Mouse (Mus musculus): Measurements from ENCODE around the gene Akt2. TPM values are rescaled to one million over a fixed set of nuclear protein-coding genes. Genes with fewer than 3 reads are reported as not detected.
"Not testable (repeated sequence)": the region's sequence is repeated elsewhere in the genome, so short reads cannot be mapped to it uniquely, and the experiment has no call there.

The Akt2 gene
- polyA plus RNA-seq, 1 experiment from 2014 or later, result 106 TPM

DNA sequence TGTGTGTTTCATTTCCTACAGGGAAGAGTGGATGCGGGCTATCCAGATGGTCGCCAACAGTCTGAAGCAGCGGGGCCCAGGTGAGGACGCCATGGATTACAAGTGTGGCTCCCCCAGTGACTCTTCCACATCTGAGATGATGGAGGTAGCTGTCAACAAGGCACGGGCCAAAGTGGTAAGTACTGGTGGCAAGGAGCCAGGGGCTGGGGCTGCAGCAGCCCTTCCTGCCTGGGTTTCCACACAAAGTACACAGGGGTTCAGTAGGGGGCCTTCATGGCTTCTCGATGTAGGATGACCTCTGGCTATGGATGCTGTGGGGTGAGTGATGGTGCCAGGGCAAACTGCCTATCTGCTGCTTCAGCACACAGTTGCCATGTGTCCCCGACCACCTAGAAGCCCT lies 37.5 kb downstream of the Akt2 start:
- H3K9ac ChIP-seq; H3K4me1 ChIP-seq; H3K27me3 ChIP-seq; H3K9me3 ChIP-seq (replicated peaks); H3K27ac ChIP-seq; H3K4me2 ChIP-seq; ATAC-seq (replicated peaks; ENCODE audit: low FRiP score); H3K4me3 ChIP-seq (replicated peaks): not testable (repeated sequence)
- 94% methylated on average over 7 of the region's 7 CpGs for WGBS
- peaks cover 95% of the 10 kb centered on the region for H3K36me3 ChIP-seq

DNA sequence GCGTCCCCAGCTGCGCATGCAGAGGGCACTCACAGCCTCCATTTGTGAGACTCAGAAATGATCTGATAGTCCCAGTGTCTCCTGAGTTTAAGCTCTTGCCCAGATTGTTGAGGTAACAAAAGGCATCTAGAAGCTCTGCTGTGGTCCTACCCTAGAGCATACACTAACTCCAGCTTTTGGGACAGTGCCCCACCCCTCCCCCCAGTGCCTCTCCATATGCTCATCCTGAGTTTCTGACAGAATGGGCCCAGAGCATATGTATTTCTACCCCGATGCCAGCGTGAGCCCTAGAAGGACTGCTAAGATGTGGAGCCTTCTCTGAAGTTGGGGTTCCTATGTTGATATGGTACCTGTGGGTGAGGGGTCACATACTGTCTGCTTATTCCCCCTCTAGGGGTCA lies 40.1 kb downstream of the Akt2 start:
- Histone ChIP-seq H3K4me1 (no peaks in the 10 kb centered on the region), H3K4me3 (replicated peaks) (no peak overlapping the region), H3K9me3 (replicated peaks) (no peaks in the 10 kb centered on the region), H3K27ac (no peak overlapping the region), H3K9ac (no peak overlapping the region), H3K4me2 (no peak overlapping the region), H3K36me3 (peaks cover 96% of the 10 kb centered on the region), H3K27me3 (no peaks in the 10 kb centered on the region)
- 98% methylated on average over 4 of the region's 4 CpGs for WGBS
- no peak for ATAC-seq (replicated peaks; ENCODE audit: low FRiP score)

DNA sequence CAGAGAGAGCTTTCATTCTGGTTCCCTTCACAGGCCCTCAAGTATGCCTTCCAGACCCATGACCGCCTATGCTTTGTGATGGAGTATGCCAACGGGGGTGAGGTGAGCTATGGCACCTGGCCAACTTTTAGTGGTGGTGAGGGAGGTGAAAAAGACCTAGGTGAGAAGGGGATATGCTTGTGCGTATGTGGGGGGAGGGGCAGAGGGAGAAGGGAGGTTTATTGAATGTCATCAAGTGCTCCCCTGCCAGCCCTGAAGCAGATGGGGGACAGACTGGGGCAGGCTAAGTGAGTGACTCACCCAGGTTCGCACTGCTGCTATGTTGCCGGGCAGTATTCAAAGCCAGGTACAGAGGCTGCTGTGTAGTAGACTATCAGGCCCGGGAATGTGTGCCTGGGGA lies 41.8 kb downstream of the Akt2 start:
- no peak overlapping the region for H3K4me2 ChIP-seq
- no peak overlapping the region for H3K4me3 ChIP-seq (replicated peaks)
- no peak overlapping the region for H3K27ac ChIP-seq
- no peak overlapping the region for H3K9ac ChIP-seq
- 96% methylated on average over 6 of the region's 6 CpGs for WGBS
- H3K4me1 ChIP-seq, result no peaks in the 10 kb centered on the region
- ATAC-seq (replicated peaks; ENCODE audit: low FRiP score), result no peak
- H3K36me3 ChIP-seq, result peaks cover 96% of the 10 kb centered on the region
- H3K9me3 ChIP-seq (replicated peaks), result no peaks in the 10 kb centered on the region
- no peaks in the 10 kb centered on the region for H3K27me3 ChIP-seq

DNA sequence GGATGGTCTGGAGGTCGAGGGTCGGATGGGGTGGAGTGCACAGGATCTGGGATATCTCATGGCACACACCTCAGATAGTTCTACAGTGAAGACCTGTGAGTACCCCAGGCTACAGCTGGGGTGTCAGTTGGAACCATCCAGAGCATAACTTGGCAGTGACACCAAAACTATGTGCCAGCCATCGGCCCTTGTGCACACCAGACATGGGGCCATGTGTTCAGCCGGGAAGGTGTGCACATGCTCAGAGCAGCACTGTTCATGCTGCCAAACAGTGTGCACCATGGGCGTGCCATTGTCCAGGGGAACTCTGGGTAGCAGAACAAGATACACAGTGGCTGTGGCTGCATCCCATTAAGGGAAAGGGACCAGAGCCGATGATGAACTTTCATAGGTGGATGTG lies 43.3 kb downstream of the Akt2 start:
- H3K27me3 ChIP-seq, result no peaks in the 10 kb centered on the region
- peaks cover 85% of the 10 kb centered on the region for H3K36me3 ChIP-seq

DNA sequence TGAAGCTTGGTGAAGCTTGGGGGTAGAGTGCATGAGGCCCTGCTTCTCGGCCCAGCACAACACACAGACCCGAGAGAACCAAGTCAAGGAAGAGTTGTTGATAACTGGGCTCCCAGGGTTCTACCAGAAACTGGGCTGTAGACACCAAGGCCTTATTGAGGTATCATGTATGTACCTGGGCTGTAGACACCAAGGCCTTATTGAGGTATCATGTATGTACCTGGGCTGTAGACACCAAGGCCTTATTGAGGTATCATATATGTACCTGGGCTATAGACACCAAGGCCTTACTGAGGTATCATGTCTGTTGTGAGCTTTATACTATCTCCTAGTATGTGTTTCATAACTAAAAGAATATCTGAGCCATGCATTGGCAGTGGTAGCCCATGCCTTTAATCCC lies 43.7 kb downstream of the Akt2 start:
- not testable (repeated sequence) for H3K27me3 ChIP-seq; H3K4me2 ChIP-seq; H3K27ac ChIP-seq; ATAC-seq (replicated peaks; ENCODE audit: low FRiP score); H3K9ac ChIP-seq; H3K4me3 ChIP-seq (replicated peaks); H3K4me1 ChIP-seq; H3K9me3 ChIP-seq (replicated peaks)
- WGBS, result 98% methylated on average over 2 of the region's 2 CpGs
- peaks cover 85% of the 10 kb centered on the region for H3K36me3 ChIP-seq

More for the DNA sequence above, 43.3 kb downstream of the Akt2 start:
- 97% methylated on average over 6 of the region's 6 CpGs for WGBS
- Histone ChIP-seq H3K4me1 (no peaks in the 10 kb centered on the region), H3K4me2 (no peak overlapping the region), H3K9me3 (replicated peaks) (no peaks in the 10 kb centered on the region), H3K9ac (no peak overlapping the region), H3K4me3 (replicated peaks) (no peak overlapping the region), H3K27ac (no peak overlapping the region)
- no peak for ATAC-seq (replicated peaks; ENCODE audit: low FRiP score)

DNA sequence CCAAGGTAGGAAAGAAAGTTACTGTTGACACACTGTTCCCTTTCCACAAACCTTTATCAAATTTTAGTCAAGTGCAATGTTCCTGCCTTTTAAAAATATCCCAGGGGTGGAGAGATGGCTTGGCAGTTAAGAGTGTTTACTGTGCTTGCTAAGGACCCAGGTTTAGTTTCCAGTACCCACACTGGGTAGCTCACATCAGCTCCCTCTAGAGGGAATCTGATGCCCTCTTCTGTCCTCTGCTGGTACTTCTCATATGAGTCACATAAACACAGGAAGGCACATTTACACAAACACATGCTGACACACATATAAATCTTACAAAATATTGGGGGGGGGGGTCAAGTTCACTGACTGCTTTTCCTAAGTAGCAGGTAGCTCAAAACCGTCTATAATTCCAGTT lies 53.1 kb downstream of the Akt2 start:
- 55% methylated on average over 1 of the region's 1 CpGs for WGBS
- Histone ChIP-seq H3K27ac (no peak overlapping the region), H3K4me3 (replicated peaks) (no peak overlapping the region), H3K27me3 (no peaks in the 10 kb centered on the region), H3K4me1 (no peaks in the 10 kb centered on the region), H3K36me3 (0 out of 2 replicates have a peak, but pooled peaks cover 7% of the 10 kb centered on the region), H3K9ac (no peak overlapping the region), H3K4me2 (no peak overlapping the region), H3K9me3 (replicated peaks) (no peaks in the 10 kb centered on the region)
- ATAC-seq (replicated peaks; ENCODE audit: low FRiP score), result no peak

DNA sequence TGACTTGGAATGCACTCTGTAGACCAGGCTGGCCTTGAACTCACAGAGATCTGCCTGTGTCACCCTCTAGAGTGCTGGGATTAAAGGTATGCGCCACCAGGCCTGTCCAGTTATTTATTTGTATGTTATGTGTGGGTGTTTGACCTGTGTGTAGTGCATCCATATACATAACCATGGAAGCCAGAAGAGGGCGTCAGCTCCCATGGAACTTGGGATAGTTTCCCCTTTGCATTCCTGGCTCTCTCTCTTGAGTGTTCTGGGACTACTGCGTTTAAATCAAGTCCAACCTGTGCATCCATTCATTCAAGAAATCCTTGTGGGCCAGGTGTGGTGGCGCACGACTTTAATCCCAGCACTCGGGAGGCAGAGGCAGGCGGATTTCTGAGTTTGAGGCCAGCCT lies 55.2 kb downstream of the Akt2 start:
- no peak overlapping the region for H3K9ac ChIP-seq
- H3K4me1 ChIP-seq, result peaks cover 6% of the 10 kb centered on the region; the same call in 1 of the 2 replicates
- WGBS, result 86% methylated on average over 7 of the region's 7 CpGs
- H3K36me3 ChIP-seq, result no peaks in the 10 kb centered on the region
- H3K9me3 ChIP-seq (replicated peaks), result no peaks in the 10 kb centered on the region
- H3K27ac ChIP-seq, result no peak overlapping the region
- H3K27me3 ChIP-seq, result peaks cover 2% of the 10 kb centered on the region; the same call in 1 of the 2 replicates
- H3K4me3 ChIP-seq (replicated peaks), result no peak overlapping the region
- no peak for ATAC-seq (replicated peaks; ENCODE audit: low FRiP score)
- no peak overlapping the region for H3K4me2 ChIP-seq

DNA sequence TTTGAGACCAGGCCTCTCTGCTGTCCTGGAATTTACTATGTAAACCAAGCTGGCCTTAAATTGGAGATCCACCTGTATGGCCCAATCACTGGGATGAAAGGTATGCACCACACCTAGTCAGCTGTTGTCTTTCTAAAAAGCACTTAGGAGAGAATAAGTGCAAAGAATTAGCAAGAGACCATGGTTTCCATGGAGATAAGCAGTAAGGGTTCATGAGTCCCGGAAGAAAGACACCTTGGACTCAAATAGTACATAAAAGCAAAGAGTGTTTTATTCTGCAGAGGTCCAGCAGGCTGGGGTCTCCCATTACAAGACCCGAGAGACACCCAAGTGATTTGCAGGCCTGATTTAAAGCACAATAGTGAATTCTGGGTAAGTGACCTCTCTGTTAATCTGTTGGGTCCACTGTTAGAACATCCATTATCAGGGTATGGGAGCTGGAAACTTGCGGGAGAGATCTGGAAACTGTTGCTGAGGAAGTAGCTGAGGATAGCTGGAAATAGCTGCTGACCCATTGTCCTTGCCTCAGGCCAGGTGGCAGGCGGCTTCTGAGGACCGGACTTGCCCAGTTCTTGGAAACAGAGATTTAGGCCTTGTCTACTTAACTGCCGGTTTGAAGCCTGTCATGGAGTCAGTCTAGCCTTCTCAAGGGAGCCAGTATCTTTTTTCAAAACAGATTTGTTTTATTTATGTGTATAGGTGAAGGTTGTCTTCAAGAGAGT lies 56.1 kb downstream of the Akt2 start:
- no peaks in the 10 kb centered on the region for H3K9me3 ChIP-seq (replicated peaks)
- H3K4me1 ChIP-seq, result peaks cover 6% of the 10 kb centered on the region; the same call in 1 of the 2 replicates
- no peak overlapping the region for H3K9ac ChIP-seq
- ATAC-seq (replicated peaks; ENCODE audit: low FRiP score), result no peak
- no peaks in the 10 kb centered on the region for H3K36me3 ChIP-seq
- H3K27me3 ChIP-seq, result peaks cover 10% of the 10 kb centered on the region
- WGBS, result 75% methylated on average over 6 of the region's 6 CpGs
- no peak overlapping the region for H3K27ac ChIP-seq
- H3K4me3 ChIP-seq (replicated peaks), result no peak overlapping the region
- no peak overlapping the region for H3K4me2 ChIP-seq

DNA sequence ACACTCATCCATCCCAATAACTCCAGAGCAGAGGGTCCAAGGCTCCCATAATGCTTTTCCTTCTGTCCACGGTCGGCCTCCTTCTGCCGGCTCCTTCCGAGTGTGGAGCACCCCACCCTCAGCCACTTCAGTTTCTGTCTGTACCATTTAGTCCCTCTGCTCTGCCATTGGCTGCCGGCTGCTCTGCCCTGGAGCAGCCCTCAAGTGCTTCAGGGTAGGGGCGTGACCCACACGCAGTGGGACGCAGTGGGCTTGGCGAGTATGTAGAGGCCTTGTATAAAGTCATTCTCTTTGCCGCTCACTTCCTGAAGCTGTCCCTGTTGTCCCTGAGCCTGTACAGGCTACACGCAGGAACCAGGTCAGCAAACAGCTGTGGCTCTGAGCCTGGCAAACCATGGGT lies 58.4 kb downstream of the Akt2 start:
- no peak for ATAC-seq (replicated peaks; ENCODE audit: low FRiP score)
- Histone ChIP-seq H3K27me3 (peaks cover 33% of the 10 kb centered on the region), H3K36me3 (no peaks in the 10 kb centered on the region), H3K4me3 (replicated peaks) (no peak overlapping the region), H3K9me3 (replicated peaks) (no peaks in the 10 kb centered on the region), H3K9ac (no peak overlapping the region), H3K27ac (no peak overlapping the region), H3K4me1 (peaks cover 15% of the 10 kb centered on the region), H3K4me2 (no peak overlapping the region)
- 93% methylated on average over 11 of the region's 11 CpGs for WGBS

DNA sequence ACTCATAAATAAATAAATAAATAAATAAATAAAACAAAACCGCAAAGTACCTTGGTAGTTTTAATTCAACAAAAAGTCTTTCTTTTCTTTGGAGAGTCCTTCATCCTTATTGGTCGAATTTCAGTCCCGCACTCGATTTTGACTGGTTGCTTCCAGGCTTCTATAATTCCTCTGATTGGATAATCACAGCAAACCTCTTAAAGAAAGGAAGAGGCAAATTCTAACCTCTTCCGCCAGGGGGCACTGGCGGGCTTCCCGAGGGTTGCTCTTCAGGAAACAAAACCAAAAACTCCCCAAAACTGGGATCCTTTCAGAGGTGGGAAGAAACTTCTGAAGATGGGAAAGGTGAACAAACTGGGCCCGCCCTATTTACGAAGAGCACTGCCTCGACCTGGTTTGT lies 59.6 kb downstream of the Akt2 start:
- 5% methylated on average over 10 of the region's 10 CpGs for WGBS
- Histone ChIP-seq H3K36me3 (no peaks in the 10 kb centered on the region), H3K27ac (no peak overlapping the region), H3K9me3 (replicated peaks) (no peaks in the 10 kb centered on the region), H3K27me3 (peaks cover 45% of the 10 kb centered on the region), H3K4me2 (peak overlapping the region; percentile 31), H3K4me1 (peaks cover 15% of the 10 kb centered on the region), H3K4me3 (replicated peaks) (peak overlapping the region; percentile 17; the same call in 1 of the 2 replicates), H3K9ac (no peak overlapping the region)
- ATAC-seq (replicated peaks; ENCODE audit: low FRiP score), result no peak

DNA sequence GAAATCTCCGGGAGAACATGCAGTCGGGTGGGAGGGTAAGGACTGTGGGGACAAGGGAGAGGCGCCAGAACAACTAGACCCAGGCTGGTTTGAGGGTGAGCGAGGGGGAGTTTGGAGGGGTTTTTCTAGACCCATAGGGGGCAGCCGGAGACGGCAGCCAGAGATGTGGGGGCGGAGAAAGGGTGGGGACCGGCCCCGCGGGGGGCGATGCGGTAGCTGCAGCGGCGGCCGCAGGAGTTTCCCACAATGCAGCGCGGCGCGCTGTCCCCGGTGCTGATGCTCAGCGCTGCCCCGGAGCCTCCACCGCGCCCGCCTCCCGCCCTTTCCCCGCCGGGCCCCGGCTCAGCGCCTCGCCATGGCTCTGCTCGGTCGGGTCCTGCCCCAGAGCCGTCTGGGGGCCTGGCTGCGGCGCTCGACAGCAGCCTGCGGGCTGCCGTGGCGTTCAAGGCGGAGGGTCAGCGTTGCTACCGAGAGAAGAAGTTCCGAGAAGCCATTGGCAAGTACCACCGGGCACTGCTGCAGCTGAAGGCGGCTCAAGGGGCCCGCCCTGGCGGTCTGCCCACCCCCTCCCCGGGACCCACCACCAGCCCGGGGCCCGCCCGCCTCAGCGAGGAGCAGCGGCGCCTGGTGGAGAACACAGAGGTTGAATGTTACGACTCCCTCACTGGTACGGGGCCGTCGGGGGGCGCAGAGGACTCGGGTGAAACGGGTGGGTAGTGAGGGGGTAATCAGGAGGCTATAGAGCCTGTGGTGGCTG lies 62.5 kb downstream of the Akt2 start, which contains the start of gene Ttc9b:
Gene Ttc9b (plus strand): TSS at position 235 of the 757 bp plus-strand sequence.
- H3K36me3 ChIP-seq, result peaks cover 8% of the 10 kb centered on the region
- H3K9ac ChIP-seq, result no peak within 1 kb of the TSS
- peak within 1 kb of the TSS; percentile 31 for H3K4me3 ChIP-seq (replicated peaks)
- WGBS, result 4% methylated on average over 47 of the region's 62 CpGs
- peaks cover 15% of the 10 kb centered on the region for H3K4me1 ChIP-seq
- peak within 1 kb of the TSS; percentile 55 for H3K4me2 ChIP-seq
- no peaks in the 10 kb centered on the region for H3K9me3 ChIP-seq (replicated peaks)
- no peak within 1 kb of the TSS for H3K27ac ChIP-seq
- H3K27me3 ChIP-seq, result peaks cover 74% of the 10 kb centered on the region
- peak; percentile 76 for ATAC-seq (replicated peaks; ENCODE audit: low FRiP score)

DNA sequence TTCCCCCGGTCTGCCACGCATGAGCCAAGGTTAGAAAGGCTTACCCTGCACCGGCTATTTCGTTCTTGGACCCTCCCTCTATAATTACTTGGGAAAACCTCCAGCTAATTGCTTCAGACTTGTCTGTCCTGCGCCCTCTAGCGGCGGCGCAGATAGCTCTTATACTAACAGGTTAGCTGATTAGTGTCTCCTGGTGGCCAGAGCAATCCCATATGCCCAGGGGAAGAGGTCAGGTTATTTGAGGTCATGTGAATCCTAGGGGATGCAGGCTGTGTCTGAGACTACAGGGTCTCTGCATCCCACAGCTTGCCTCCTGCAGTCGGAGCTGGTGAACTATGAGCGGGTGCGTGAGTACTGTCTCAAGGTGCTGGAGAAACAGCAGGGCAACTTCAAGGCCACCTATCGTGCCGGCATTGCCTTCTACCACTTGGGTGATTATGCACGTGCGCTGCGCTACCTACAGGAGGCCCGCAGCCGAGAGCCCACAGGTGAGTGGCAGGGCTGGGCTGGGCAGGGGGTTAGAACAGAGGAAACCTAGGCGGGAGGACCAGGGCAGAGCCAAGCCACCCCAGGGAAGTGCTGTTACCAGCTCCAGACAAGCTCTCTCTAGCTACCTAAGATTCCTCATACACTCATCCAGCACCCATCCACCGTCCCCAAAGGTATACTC lies 63.4 kb downstream of the Akt2 start:
- no peak overlapping the region for H3K4me2 ChIP-seq
- peaks cover 83% of the 10 kb centered on the region for H3K27me3 ChIP-seq
- no peak overlapping the region for H3K9ac ChIP-seq

More for the DNA sequence above, 63.4 kb downstream of the Akt2 start:
- Histone ChIP-seq H3K9me3 (replicated peaks) (no peaks in the 10 kb centered on the region), H3K4me1 (peaks cover 15% of the 10 kb centered on the region), H3K27ac (no peak overlapping the region), H3K4me3 (replicated peaks) (no peak overlapping the region), H3K36me3 (peaks cover 13% of the 10 kb centered on the region)
- 64% methylated on average over 20 of the region's 20 CpGs for WGBS
- ATAC-seq (replicated peaks; ENCODE audit: low FRiP score), result no peak

Data from kidney, embryonic 15.5 days (tissue).